Mouse (Mus musculus): ENCODE results near the gene Arpc1a.

The Arpc1a gene

GRCm38 (mm10) chr5:145140611-145141010, 57.0 kb downstream of the Arpc1a start:
- DNase-seq (ENCODE audit: low spot score): no peak

DNA sequence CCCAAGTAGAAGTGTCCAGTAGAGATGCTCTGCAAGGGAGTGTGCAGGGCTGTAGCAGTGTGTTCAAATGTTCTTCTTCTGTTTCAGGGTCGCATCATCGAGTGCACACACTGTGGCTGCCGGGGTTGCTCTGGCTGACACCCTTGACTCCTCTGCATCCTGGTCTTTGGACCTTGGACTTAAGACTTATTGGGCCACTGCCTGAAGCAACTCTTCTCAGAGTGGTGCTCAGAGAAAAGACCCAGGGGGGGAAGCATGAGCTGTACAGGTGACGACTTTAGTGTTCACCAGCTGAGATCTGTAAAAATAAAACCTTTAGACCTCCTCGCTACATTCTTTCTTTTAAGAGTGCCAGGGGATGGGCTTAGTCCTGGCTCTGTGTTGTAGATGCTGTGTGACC, 64.1 kb downstream of the Arpc1a start:
- DNase-seq (ENCODE audit: low spot score): no peak

- no peak for DNase-seq (ENCODE audit: low spot score)
These were observed 65.7 kb downstream of the Arpc1a start for GRCm38 (mm10) chr5:145149294-145149693.

GRCm38 (mm10) chr5:145152690-145153089, 69.1 kb downstream of the Arpc1a start:
- no peak for DNase-seq (ENCODE audit: low spot score)

Data from retina, embryonic 14.5 days (tissue).